Mouse (Mus musculus) hindbrain, postnatal 0 days (tissue): ENCODE data around the gene Nyap2. TPM values are rescaled to one million over a fixed set of nuclear protein-coding genes. Genes with fewer than 3 reads are reported as not detected.
"Not testable (repeated sequence)": the region's sequence is repeated elsewhere in the genome, so short reads cannot be mapped to it uniquely, and the experiment has no call there.

ENCODE experiments used
- ATAC-seq: fragments of 200-750 bp; cut with Nextera tagmentation; 2 replicates; pipeline ENCODE4 v1.8.0; 2017; ENCODE audit warnings: mild to moderate bottlenecking, moderate TSS enrichment, moderate library complexity
- DNase-seq: peaks from one replicate; pipeline ENCODE4 v3.0.0-alpha.2; 2015; ENCODE audit warnings: low spot score
- H3K27ac ChIP-seq: fragments of 300-500 bp; sonication (generic); 2 replicates; pipeline ENCODE4 v1.5.1; 2014; ENCODE audit warnings: mild to moderate bottlenecking
- H3K27me3 ChIP-seq: fragments of 300-500 bp; sonication (generic); 2 replicates; pipeline ENCODE4 v1.6.1; 2014; ENCODE audit warnings: low read length, mixed read lengths; ENCODE audit not compliant: insufficient read depth
- H3K36me3 ChIP-seq: fragments of 300-500 bp; sonication (generic); 2 replicates; pipeline ENCODE4 v1.6.1; 2014; ENCODE audit warnings: low read length, mixed read lengths; ENCODE audit not compliant: insufficient read depth
- H3K4me1 ChIP-seq: fragments of 300-500 bp; sonication (generic); 2 replicates; pipeline ENCODE4 v1.6.1; 2014; ENCODE audit warnings: antibody characterized with exemption, low read length, mixed read lengths; ENCODE audit not compliant: insufficient read depth
- H3K4me2 ChIP-seq: fragments of 300-500 bp; sonication (generic); 2 replicates; pipeline ENCODE4 v1.6.1; 2014; ENCODE audit warnings: low read depth, mild to moderate bottlenecking, low read length, moderate library complexity, mixed read lengths
- H3K4me3 ChIP-seq: fragments of 300-500 bp; sonication (generic); 2 replicates; pipeline ENCODE4 v1.5.1; 2014; ENCODE audit warnings: low read length
- H3K9ac ChIP-seq: fragments of 300-500 bp; sonication (generic); replicated peaks from 2 replicates; pipeline ENCODE4 v1.6.1; 2014; ENCODE audit warnings: mild to moderate bottlenecking, low read length, moderate library complexity, mixed read lengths
- H3K9me3 ChIP-seq: fragments of 300-500 bp; sonication (generic); 2 replicates; pipeline ENCODE4 v1.6.1; 2016; ENCODE audit warnings: low read length, mixed read lengths
- CTCF ChIP-seq: IDR thresholded peaks from 2 replicates; pipeline ENCODE4 v1.5.1; 2016; ENCODE audit warnings: antibody characterized with exemption, control low read depth, low read depth
- WGBS: fragments of 180-500 bp; shearing (Covaris S2); extraction: QIAGEN DNeasy Blood & Tissue Kit; methylation state at CpG from one replicate; pipeline ENCODE4 v1.1.7; 2014; 5-methylcytosine and 5-hydroxymethylcytosine counted together
- polyA plus RNA-seq: library from polyadenylated mRNA; unstranded; fragments of >200 nt; fragmentation: Nextera tagmentation; extraction: Ambion mirVana; gene quantifications from 2 replicates; pipeline ENCODE4 v1.2.1, GENCODE M21; 2015
- total RNA-seq: library from RNA; depleted of rRNA; stranded (reverse); fragments of >200 nt; gene quantifications from 2 replicates; pipeline ENCODE4 v1.2.3, GENCODE M21; 2014

Gene Nyap2
- total and polyA plus RNA-seq, 2 experiments from 2014 or later = 12.5 to 39.3 TPM

GRCm38 (mm10) chr1:81173303-81173702 is 96.6 kb downstream of the Nyap2 start:
- DNase-seq (no peak), ATAC-seq (no peak)
- Histone ChIP-seq H3K36me3 (no peaks in the 10 kb centered on the region), H3K4me2 (no peak overlapping the region), H3K27me3 (no peaks in the 10 kb centered on the region), H3K9me3 (no peaks in the 10 kb centered on the region), H3K4me1 (no peaks in the 10 kb centered on the region; the same call in 1 of the 2 replicates), H3K27ac (no peak overlapping the region), H3K4me3 (no peak overlapping the region), H3K9ac (no peak overlapping the region)
- WGBS = 63% methylated on average over 1 of the region's 1 CpGs
- TF ChIP-seq CTCF = no peak

- H3K9ac ChIP-seq = no peak overlapping the region
- DNase-seq (no peak), ATAC-seq (no peak)
- H3K9me3 ChIP-seq = no peaks in the 10 kb centered on the region
- H3K4me3 ChIP-seq = no peak overlapping the region
- H3K4me1 ChIP-seq = no peaks in the 10 kb centered on the region
- WGBS = 90% methylated on average over 4 of the region's 4 CpGs
- no peaks in the 10 kb centered on the region for H3K27me3 ChIP-seq
- no peak overlapping the region for H3K27ac ChIP-seq
- no peak overlapping the region for H3K4me2 ChIP-seq
- H3K36me3 ChIP-seq = no peaks in the 10 kb centered on the region
- no peak for TF ChIP-seq CTCF
These were observed 103.0 kb downstream of the Nyap2 start for GRCm38 (mm10) chr1:81179725-81180124.

GRCm38 (mm10) chr1:81180686-81181085 is 103.9 kb downstream of the Nyap2 start:
- H3K4me3 ChIP-seq = no peak overlapping the region
- H3K36me3 ChIP-seq = no peaks in the 10 kb centered on the region
- H3K27me3 ChIP-seq = no peaks in the 10 kb centered on the region
- H3K4me2 ChIP-seq = no peak overlapping the region
- DNase-seq = no peak
- no peak for ATAC-seq
- 77% methylated on average over 3 of the region's 3 CpGs for WGBS
- no peak overlapping the region for H3K27ac ChIP-seq
- H3K9me3 ChIP-seq = no peaks in the 10 kb centered on the region
- no peak overlapping the region for H3K9ac ChIP-seq
- H3K4me1 ChIP-seq = no peaks in the 10 kb centered on the region
- TF ChIP-seq CTCF = no peak

- Histone ChIP-seq H3K9ac (no peak overlapping the region), H3K27me3 (no peaks in the 10 kb centered on the region), H3K36me3 (no peaks in the 10 kb centered on the region), H3K4me1 (no peaks in the 10 kb centered on the region), H3K27ac (no peak overlapping the region), H3K4me3 (no peak overlapping the region), H3K9me3 (no peaks in the 10 kb centered on the region), H3K4me2 (no peak overlapping the region)
- 91% methylated on average over 2 of the region's 2 CpGs for WGBS
- no peak for TF ChIP-seq CTCF
- ATAC-seq = no peak
- DNase-seq = no peak
These were observed 132.8 kb downstream of the Nyap2 start for GRCm38 (mm10) chr1:81209536-81209935.

GRCm38 (mm10) chr1:81211491-81211890 is 134.7 kb downstream of the Nyap2 start:
- DNase-seq = no peak
- Histone ChIP-seq H3K4me3 (no peak overlapping the region), H3K4me2 (no peak overlapping the region), H3K9ac (no peak overlapping the region), H3K36me3 (no peaks in the 10 kb centered on the region), H3K27me3 (no peaks in the 10 kb centered on the region), H3K27ac (no peak overlapping the region), H3K9me3 (no peaks in the 10 kb centered on the region), H3K4me1 (no peaks in the 10 kb centered on the region)
- no peak for TF ChIP-seq CTCF
- WGBS = 70% methylated on average over 4 of the region's 4 CpGs
- ATAC-seq = no peak

- 5% methylated on average over 1 of the region's 1 CpGs for WGBS
- H3K4me1 ChIP-seq = no peaks in the 10 kb centered on the region
- H3K4me2 ChIP-seq = no peak overlapping the region
- no peak overlapping the region for H3K9ac ChIP-seq
- no peak overlapping the region for H3K4me3 ChIP-seq
- H3K27me3 ChIP-seq = no peaks in the 10 kb centered on the region
- H3K27ac ChIP-seq = no peak overlapping the region
- no peak for TF ChIP-seq CTCF
- ATAC-seq (0 out of 2 replicates have a peak, but pooled peaks have one; percentile 29), DNase-seq (peak; percentile 19)
- H3K36me3 ChIP-seq = no peaks in the 10 kb centered on the region
- H3K9me3 ChIP-seq = no peaks in the 10 kb centered on the region
These were observed 143.0 kb downstream of the Nyap2 start for GRCm38 (mm10) chr1:81219790-81220189.

GRCm38 (mm10) chr1:81231759-81232406 is 155.1 kb downstream of the Nyap2 start:
- no peaks in the 10 kb centered on the region for H3K9me3 ChIP-seq

GRCm38 (mm10) chr1:81232407-81232789 is 155.6 kb downstream of the Nyap2 start:
- not testable (repeated sequence) for H3K27ac ChIP-seq, H3K9ac ChIP-seq, ATAC-seq, H3K27me3 ChIP-seq, H3K36me3 ChIP-seq, DNase-seq, H3K4me2 ChIP-seq, H3K4me1 ChIP-seq, H3K4me3 ChIP-seq, H3K9me3 ChIP-seq
- 57% methylated on average over 5 of the region's 5 CpGs for WGBS

More at GRCm38 (mm10) chr1:81231759-81232406, 155.1 kb downstream of the Nyap2 start:
- Histone ChIP-seq H3K4me3 (no peak overlapping the region), H3K9ac (no peak overlapping the region), H3K27me3 (no peaks in the 10 kb centered on the region), H3K27ac (no peak overlapping the region), H3K4me2 (no peak overlapping the region), H3K36me3 (no peaks in the 10 kb centered on the region), H3K4me1 (no peaks in the 10 kb centered on the region)
- WGBS = 22% methylated on average over 2 of the region's 2 CpGs
- peak; percentile 23 for DNase-seq
- TF ChIP-seq CTCF = no peak
- no peak for ATAC-seq
